Mouse (Mus musculus) retina, adult 2 months (tissue): ENCODE measurements around the gene Gm45062.
A peak's percentile ranks its signal among the peaks of the same experiment; 100 is the strongest.
"Not testable (repeated sequence)": the region's sequence is repeated elsewhere in the genome, so short reads cannot be mapped to it uniquely, and the experiment has no call there.

Experiments
- DNase-seq: peaks from one replicate; pipeline ENCODE4 v3.0.0-alpha.2; 2012; ENCODE audit warnings: low read depth, low spot score

Gene Gm45062

DNA sequence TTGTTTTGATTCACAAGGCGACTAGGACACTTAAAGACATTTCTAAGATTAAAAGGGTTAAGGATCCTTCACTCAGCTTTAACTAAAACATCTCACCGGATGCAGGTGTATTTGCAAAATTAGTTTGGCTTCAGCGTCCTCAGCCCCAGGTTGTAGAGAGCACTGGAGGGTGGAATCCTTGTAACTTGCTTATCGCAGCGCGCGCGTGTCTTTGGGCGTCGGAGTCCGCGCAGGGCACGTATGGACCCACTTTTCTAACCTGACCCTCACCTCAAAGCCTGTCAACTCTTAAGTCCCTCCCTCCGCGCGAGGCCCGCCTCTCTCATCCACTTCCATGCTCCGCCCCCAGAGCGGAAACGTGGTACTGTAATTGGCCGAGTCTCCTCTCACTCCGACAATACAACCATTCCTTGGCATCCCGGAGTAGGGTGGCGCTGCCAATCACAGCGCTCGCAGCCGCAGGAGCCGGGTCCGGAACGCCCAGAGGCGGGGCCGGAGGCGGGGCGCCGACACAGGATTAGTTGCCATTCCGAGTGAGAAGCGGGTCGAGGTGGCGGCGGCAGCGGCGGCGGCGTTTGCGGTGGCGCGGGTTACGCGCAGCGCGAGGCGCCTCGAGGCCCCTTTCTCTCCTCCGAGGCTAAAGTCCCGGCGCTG, 249.8 kb downstream of the Gm45062 start:
- peak; percentile 98 for DNase-seq

GRCm38 (mm10) chr6:8509551-8509950, 250.3 kb downstream of the Gm45062 start, which contains the start of gene Glcci1:
TSS of gene Glcci1 (plus strand) at chr6:8509600.
- DNase-seq, result no peak

DNA sequence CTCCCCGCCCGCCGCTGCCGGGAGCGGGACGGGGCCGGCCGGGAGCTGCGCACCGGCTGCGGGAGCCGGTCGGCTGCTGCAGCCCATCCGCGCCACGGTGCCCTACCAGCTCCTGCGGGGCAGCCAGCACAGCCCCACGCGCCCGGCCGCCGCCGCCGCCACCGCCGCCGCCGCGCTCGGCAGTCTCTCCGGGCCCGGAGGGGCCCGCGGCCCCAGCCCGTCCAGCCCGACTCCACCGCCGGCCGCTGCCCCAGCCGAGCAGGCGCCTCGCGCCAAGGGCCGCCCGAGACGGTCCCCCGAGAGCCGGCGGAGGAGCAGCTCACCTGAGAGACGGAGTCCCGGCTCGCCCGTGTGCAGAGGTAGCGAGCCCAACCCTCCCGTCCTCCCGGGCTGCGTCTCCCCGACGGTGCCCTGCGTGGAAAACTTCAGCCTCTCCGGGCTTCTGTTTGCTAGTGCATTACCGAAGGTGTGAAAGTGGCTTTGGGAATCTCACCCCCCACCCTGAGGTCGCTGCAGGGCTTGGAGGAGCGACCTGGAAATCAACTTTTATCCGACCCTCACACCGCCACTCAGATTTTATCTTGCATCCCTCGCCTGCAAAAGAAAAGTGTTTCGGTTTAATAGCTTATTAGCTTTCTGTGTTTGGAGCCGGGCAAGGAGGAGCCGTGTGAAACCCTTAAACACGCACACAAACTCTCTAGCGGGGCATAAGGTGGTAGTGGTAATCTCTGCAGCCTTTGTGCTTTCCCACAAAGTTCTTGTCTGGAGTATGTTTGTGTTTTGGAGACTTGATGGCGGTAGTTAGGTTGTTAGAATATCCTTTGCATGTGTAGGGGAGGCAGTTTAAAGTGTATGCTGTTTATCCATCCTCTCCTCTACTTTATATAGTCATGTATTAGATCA, 251.0 kb downstream of the Gm45062 start:
- no peak for DNase-seq

- DNase-seq, result no peak
These were observed 251.7 kb downstream of the Gm45062 start for GRCm38 (mm10) chr6:8510864-8511428.

DNA sequence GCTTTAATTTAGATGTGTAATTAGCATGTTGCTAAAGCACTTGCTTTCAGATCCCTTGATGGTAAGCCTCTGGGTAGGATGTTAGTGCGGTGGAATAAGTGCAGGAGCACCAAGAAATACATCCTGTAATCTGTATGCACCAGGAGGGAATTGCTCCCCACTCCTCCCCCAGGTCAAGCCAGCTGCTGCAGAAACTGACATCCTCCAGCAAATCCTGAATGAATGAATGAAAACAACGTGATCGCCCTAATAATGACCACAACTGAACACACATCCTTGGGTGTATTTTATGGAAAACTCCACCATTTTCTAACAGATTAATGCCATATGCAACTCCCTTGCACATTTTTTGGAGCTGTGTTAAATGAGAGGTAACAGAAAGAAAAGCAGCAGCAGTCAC, 252.2 kb downstream of the Gm45062 start:
- no peak for DNase-seq

DNA sequence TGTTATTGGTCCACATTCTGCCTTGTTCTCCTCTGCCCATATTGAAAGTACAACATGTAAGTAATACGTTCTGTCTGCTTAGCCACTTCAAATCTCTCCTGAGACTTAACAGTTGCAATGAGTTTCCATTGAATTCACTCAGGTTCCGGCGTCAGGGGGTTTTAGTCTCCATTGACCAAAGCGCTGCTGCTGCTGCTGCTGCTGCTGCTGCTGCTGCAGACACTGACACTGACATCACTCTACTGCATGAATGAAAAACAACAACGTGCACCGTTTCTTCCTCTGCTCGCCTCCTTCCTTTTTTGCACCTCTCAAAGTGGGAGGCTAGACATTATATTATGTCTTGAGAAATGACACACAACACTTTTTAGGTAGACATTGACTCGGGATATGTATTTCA, 253.2 kb downstream of the Gm45062 start:
- DNase-seq, result no peak

GRCm38 (mm10) chr6:8519687-8520086, 260.4 kb downstream of the Gm45062 start:
- DNase-seq, result no peak

GRCm38 (mm10) chr6:8521231-8521630, 262.0 kb downstream of the Gm45062 start:
- DNase-seq, result no peak

DNA sequence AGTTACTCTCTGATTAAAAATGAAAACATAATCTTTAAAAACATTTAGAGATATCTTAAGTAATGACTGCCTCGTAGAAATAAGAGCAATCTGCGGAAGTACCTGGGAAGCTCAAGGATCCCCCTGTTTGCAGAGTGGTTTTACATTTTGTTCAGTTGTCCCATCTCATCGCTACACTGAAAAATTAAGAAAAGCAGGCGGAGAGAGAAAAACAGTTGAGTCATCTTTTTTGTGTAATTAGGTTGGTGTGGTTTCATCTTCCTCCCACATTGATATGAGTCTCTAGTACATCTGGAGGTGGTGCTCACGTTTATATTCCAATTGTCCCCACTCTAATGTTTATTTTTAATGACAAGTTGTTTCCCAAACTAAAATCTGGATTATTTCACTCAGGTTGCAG, 265.5 kb downstream of the Gm45062 start:
- DNase-seq, result no peak

GRCm38 (mm10) chr6:8531104-8531894, 272.0 kb downstream of the Gm45062 start:
- DNase-seq, result no peak

DNA sequence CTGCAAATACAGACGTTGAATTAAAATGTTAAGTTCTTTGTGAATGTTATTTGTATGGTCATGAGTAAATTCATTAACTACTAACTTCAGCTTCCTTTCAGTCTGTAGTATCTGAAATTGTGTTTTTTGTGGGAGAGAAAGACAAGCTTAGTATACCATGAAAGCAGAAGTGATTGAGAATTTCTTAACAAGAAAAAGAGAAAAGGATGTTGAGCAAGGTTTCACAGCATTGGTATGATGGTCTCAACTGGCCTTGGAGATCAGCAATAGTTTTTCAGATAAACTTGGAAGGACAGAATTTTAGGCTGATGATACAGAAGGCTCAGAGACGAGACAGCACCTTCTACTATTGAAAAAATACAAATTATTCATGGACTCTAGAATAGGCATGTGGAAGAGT, 277.7 kb downstream of the Gm45062 start:
- no peak for DNase-seq

GRCm38 (mm10) chr6:8541531-8541930, 282.3 kb downstream of the Gm45062 start:
- DNase-seq, result not testable (repeated sequence)

DNA sequence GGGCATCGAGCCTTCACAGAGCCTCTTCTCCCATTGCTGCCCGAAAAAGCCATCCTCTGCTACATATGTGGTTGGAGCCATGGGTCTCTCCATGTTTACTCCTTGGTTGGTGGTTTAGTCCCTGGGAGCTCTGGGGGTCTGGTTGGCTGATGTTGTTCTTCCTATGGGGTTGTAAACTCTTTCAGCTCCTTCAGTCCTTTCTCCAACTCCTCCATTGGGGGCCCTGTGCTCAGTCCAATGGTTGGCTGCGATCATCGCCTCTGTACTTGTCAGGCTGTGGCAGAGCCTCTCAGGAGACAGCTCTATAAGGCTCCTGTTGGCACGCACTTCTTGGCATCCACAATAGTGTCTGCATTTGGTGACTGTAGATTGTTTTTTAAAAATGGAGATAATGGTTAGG, 285.6 kb downstream of the Gm45062 start:
- no peak for DNase-seq

DNA sequence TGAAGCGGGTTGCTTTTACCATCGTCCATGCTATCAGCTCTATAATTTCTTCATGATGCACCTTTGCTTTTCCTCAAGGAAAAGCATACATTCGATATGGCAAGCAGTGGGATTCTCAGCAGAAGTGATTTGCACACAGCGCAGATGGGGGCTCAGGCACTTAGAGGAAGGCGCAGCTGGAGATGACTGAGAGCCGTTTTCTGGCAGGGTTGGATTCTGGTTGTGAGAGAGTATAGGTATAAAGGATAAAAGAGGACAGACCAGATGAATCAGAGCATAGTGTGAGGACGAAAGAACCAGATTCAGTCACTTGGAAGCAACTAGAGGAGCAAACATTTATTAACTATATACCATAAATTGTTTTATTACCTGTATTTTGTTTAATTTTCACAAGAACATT, 286.5 kb downstream of the Gm45062 start:
- no peak for DNase-seq

- DNase-seq, result no peak
These were observed 291.9 kb downstream of the Gm45062 start for GRCm38 (mm10) chr6:8551155-8551554.

DNA sequence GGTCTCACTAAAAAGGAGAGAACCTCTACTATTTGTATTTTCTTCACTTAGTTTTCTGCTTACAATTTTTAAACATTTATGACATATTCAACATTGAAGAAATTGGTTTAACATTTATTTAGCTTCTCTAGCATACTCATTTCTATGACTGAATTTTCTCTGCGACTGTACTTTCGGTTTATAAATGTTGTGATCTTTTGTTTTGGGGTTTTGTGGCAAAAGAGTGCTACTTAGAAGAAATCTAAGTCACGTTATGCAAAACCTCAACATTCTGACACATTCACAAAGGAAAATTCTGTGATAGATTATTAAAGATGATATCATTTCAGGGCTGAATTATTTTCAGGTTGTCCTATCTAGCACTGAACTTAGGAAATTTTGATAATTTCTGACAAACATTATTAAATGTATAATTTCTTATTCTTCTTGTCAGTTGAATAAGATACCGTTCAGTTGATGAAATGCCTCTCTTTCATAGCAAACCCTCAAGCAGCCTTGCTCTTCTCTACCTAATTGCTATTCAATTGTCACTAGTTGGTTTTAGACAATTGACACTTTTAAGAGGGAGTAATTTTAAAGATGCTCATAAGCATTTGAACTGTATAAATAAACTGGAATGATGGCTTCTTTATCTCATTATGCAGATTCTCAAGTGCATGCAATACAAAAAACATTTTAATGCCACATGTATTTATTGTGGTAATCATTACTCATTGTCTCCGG, 297.8 kb downstream of the Gm45062 start:
- no peak for DNase-seq

DNA sequence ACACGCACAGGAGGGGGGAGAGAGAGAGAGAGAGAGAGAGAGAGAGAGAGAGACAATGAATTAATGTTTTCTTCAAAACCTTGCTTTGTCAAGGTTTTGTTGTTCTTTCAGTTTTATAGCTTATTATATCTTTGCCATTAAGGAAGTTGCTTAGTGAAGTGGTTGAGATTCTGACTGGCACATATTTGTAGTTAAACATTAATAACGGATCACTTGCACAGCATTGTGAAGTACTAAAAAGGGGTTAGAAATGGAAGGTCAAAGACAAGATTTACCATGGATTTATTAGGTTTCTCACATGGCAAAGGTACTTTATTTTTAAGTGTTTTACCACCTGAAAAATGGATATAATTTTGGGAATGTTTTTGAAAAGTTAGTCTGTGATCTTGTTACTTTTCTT, 301.4 kb downstream of the Gm45062 start:
- no peak for DNase-seq

- DNase-seq, result no peak
These were observed 323.1 kb downstream of the Gm45062 start for GRCm38 (mm10) chr6:8582377-8582776.

DNA sequence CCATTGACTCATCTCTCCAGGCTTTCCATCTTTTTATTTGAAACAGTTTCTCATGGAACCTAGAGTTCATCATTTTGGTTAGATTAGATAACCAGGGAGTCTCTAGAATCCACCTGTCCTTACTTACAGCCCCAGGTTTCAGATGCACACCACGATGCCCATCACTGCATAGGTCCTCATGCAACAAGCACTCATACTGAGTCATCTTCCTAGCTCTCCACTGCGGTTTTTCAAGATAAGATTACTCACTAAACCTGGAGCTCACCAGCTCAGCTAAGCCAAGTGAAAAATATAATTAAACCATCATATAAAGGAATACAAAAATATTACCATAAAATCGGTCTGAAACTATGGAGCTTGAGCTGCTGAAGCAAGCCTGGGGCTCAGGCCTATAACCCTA, 324.6 kb downstream of the Gm45062 start:
- no peak for DNase-seq

- DNase-seq, result no peak
These were observed 332.4 kb downstream of the Gm45062 start for GRCm38 (mm10) chr6:8591665-8592064.

DNA sequence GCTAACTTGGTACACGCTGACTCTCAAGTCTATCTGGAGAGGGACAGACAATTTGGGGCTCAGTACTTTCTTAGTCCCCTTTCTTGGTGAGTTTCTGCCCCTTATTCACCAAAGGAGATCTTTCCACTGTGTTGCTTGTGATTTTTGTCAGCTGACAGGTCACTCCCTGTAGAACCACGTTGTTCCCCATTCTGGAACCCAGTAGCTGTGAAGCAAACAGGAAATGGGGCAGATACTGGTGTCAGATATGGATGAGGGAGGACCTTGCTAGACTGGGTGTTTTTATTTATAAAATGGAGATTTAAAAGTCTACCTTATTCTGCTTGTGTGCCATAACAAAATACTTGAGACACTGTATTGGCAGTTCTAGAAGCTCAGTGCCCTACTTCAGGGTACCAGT, 358.1 kb downstream of the Gm45062 start:
- DNase-seq, result no peak
